Mouse (Mus musculus) ES-Bruce4 (cell line): ENCODE data around the gene Dop1a.

Experiments used
- CTCF ChIP-seq: IDR thresholded peaks from one replicate; pipeline ENCODE4 v1.8.1; 2011; ENCODE audit warnings: low read depth, low read length
- EP300 ChIP-seq: IDR thresholded peaks from 2 replicates; pipeline ENCODE4 v1.6.1; 2011; ENCODE audit warnings: low read depth, low read length; ENCODE audit not compliant: insufficient read depth
- POLR2A ChIP-seq: IDR thresholded peaks from one replicate; pipeline ENCODE4 v1.8.1; 2011; ENCODE audit warnings: low read length; ENCODE audit not compliant: insufficient read depth

- TF ChIP-seq POLR2A (no peak), CTCF (no peak), EP300 (no peak)
These were observed 67.1 kb downstream of the Dop1a start for GRCm38 (mm10) chr9:86534071-86534470.
